Mouse (Mus musculus): Measurements from ENCODE around the gene Rras. TPM values are rescaled to one million over a fixed set of nuclear protein-coding genes. Genes with fewer than 3 reads are reported as not detected.
A peak's percentile ranks its signal among the peaks of the same experiment; 100 is the strongest.

The Rras gene
- polyA plus RNA-seq, 1 experiment from 2014 or later = 23.3 TPM

- no peak for ATAC-seq (ENCODE audit: insufficient number of reproducible peaks, insufficient read depth, low FRiP score, low TSS enrichment, low read depth)
- peaks cover 15% of the 10 kb centered on the region for H3K4me1 ChIP-seq
These were observed 39.2 kb downstream of the Rras start for GRCm38 (mm10) chr7:45056972-45057348.

GRCm38 (mm10) chr7:45058607-45059571 lies 41.1 kb downstream of the Rras start:
- Histone ChIP-seq H3K9me3 (no peaks in the 10 kb centered on the region), H3K4me1 (peaks cover 21% of the 10 kb centered on the region), H3K27ac (no peak overlapping the region), H3K27me3 (no peaks in the 10 kb centered on the region), H3K9ac (peak overlapping the region; percentile 32; the same call in 1 of the 2 replicates), H3K36me3 (no peaks in the 10 kb centered on the region), H3K4me2 (no peak overlapping the region), H3K4me3 (no peak overlapping the region)
- no peak for ATAC-seq (ENCODE audit: insufficient number of reproducible peaks, insufficient read depth, low FRiP score, low TSS enrichment, low read depth)
- WGBS = 73% methylated on average over 10 of the region's 10 CpGs

More at GRCm38 (mm10) chr7:45056972-45057348, 39.2 kb downstream of the Rras start:
- Histone ChIP-seq H3K27me3 (no peaks in the 10 kb centered on the region), H3K9ac (no peak overlapping the region), H3K4me2 (no peak overlapping the region), H3K36me3 (no peaks in the 10 kb centered on the region), H3K9me3 (no peaks in the 10 kb centered on the region), H3K27ac (no peak overlapping the region), H3K4me3 (no peak overlapping the region)

- H3K36me3 ChIP-seq = no peaks in the 10 kb centered on the region
- 93% methylated on average over 6 of the region's 6 CpGs for WGBS
- peaks cover 16% of the 10 kb centered on the region for H3K4me1 ChIP-seq
- peak overlapping the region; percentile 53; the same call in 1 of the 2 replicates for H3K4me3 ChIP-seq
- H3K9me3 ChIP-seq = no peaks in the 10 kb centered on the region
- no peak for ATAC-seq (ENCODE audit: insufficient number of reproducible peaks, insufficient read depth, low FRiP score, low TSS enrichment, low read depth)
- peak overlapping the region; percentile 78; the same call in 1 of the 2 replicates for H3K9ac ChIP-seq
- no peak overlapping the region for H3K27ac ChIP-seq
- peak overlapping the region; percentile 65; the same call in 1 of the 2 replicates for H3K4me2 ChIP-seq
- H3K27me3 ChIP-seq = no peaks in the 10 kb centered on the region
These were observed 42.9 kb downstream of the Rras start for GRCm38 (mm10) chr7:45060632-45061122.

- H3K27ac ChIP-seq = peak overlapping the region; percentile 86
- H3K4me2 ChIP-seq = peak overlapping the region; percentile 65
- H3K4me3 ChIP-seq = peak overlapping the region; percentile 53
- ATAC-seq (ENCODE audit: insufficient number of reproducible peaks, insufficient read depth, low FRiP score, low TSS enrichment, low read depth) = no peak
- peak overlapping the region; percentile 78 for H3K9ac ChIP-seq
- peaks cover 16% of the 10 kb centered on the region for H3K4me1 ChIP-seq
- H3K9me3 ChIP-seq = no peaks in the 10 kb centered on the region
- no peaks in the 10 kb centered on the region for H3K36me3 ChIP-seq
- H3K27me3 ChIP-seq = no peaks in the 10 kb centered on the region
- 13% methylated on average over 11 of the region's 11 CpGs for WGBS
These were observed 43.8 kb downstream of the Rras start for GRCm38 (mm10) chr7:45061532-45062075.

GRCm38 (mm10) chr7:45062239-45062835 lies 44.6 kb downstream of the Rras start, which contains the start of the genes Nosip and Prrg2:
TSS of gene Nosip (plus strand) at chr7:45062429.
TSS of gene Prrg2 (minus strand) at chr7:45062677.
- H3K27ac ChIP-seq = peak within 1 kb of the TSS; percentile 86
- peak within 1 kb of the TSS; percentile 53 for H3K4me3 ChIP-seq
- peak within 1 kb of the TSS; percentile 78 for H3K9ac ChIP-seq
- no peaks in the 10 kb centered on the region for H3K36me3 ChIP-seq
- no peaks in the 10 kb centered on the region for H3K27me3 ChIP-seq
- peaks cover 16% of the 10 kb centered on the region for H3K4me1 ChIP-seq
- WGBS = 1% methylated on average over 31 of the region's 31 CpGs
- no peaks in the 10 kb centered on the region for H3K9me3 ChIP-seq
- H3K4me2 ChIP-seq = peak within 1 kb of the TSS; percentile 65
- peak; percentile 83 for ATAC-seq (ENCODE audit: insufficient number of reproducible peaks, insufficient read depth, low FRiP score, low TSS enrichment, low read depth)

- Histone ChIP-seq H3K4me2 (no peak overlapping the region), H3K27me3 (no peaks in the 10 kb centered on the region), H3K9me3 (no peaks in the 10 kb centered on the region), H3K4me1 (peaks cover 7% of the 10 kb centered on the region), H3K27ac (no peak overlapping the region), H3K36me3 (0 out of 2 replicates have a peak, but pooled peaks cover 3% of the 10 kb centered on the region), H3K4me3 (no peak overlapping the region), H3K9ac (no peak overlapping the region)
- no peak for ATAC-seq (ENCODE audit: insufficient number of reproducible peaks, insufficient read depth, low FRiP score, low TSS enrichment, low read depth)
- WGBS = 69% methylated on average over 4 of the region's 4 CpGs
These were observed 49.6 kb downstream of the Rras start for GRCm38 (mm10) chr7:45067190-45067999.

GRCm38 (mm10) chr7:45068000-45068318 lies 50.2 kb downstream of the Rras start:
- Histone ChIP-seq H3K4me3 (no peak overlapping the region), H3K27ac (no peak overlapping the region), H3K9me3 (no peaks in the 10 kb centered on the region), H3K27me3 (no peaks in the 10 kb centered on the region), H3K9ac (no peak overlapping the region), H3K36me3 (0 out of 2 replicates have a peak, but pooled peaks cover 3% of the 10 kb centered on the region), H3K4me1 (peaks cover 6% of the 10 kb centered on the region), H3K4me2 (no peak overlapping the region)
- 21% methylated on average over 5 of the region's 5 CpGs for WGBS
- no peak for ATAC-seq (ENCODE audit: insufficient number of reproducible peaks, insufficient read depth, low FRiP score, low TSS enrichment, low read depth)

GRCm38 (mm10) chr7:45069671-45070070 lies 51.9 kb downstream of the Rras start:
- Histone ChIP-seq H3K9me3 (no peaks in the 10 kb centered on the region), H3K27me3 (no peaks in the 10 kb centered on the region), H3K4me2 (no peak overlapping the region), H3K4me3 (no peak overlapping the region), H3K4me1 (no peaks in the 10 kb centered on the region), H3K9ac (no peak overlapping the region), H3K36me3 (peaks cover 19% of the 10 kb centered on the region), H3K27ac (no peak overlapping the region)
- 95% methylated on average over 2 of the region's 2 CpGs for WGBS
- ATAC-seq (ENCODE audit: insufficient number of reproducible peaks, insufficient read depth, low FRiP score, low TSS enrichment, low read depth) = no peak

Small RNA genes within 50 kb of the gene (microRNA-seq; reads per million reads assigned to microRNA genes)
- gene Mir7054 = 0.74 reads per million

Other genes starting within 250 kb of the Rras start
- gene Nup62, start 201.9 kb upstream of the Rras start, polyA plus RNA-seq (2015; fragmentation: Nextera tagmentation; extraction: Ambion mirVana) = 93.5 and 100 TPM in 2 replicates
- 1.7 and 2.2 TPM in 2 replicates for gene Il4i1, start 201.6 kb upstream of the Rras start, polyA plus RNA-seq (2015; fragmentation: Nextera tagmentation; extraction: Ambion mirVana)
- 6.4 and 6.5 TPM in 2 replicates for gene Atf5, start 201.3 kb upstream of the Rras start, polyA plus RNA-seq (2015; fragmentation: Nextera tagmentation; extraction: Ambion mirVana)
- gene Akt1s1, start 169.0 kb upstream of the Rras start, polyA plus RNA-seq (2015; fragmentation: Nextera tagmentation; extraction: Ambion mirVana) = 104 and 110 TPM in 2 replicates
- gene Tbc1d17, start 168.9 kb upstream of the Rras start, polyA plus RNA-seq (2015; fragmentation: Nextera tagmentation; extraction: Ambion mirVana) = 83.1 and 91.0 TPM in 2 replicates
- 30.0 and 30.7 TPM in 2 replicates for gene Pnkp, start 160.8 kb upstream of the Rras start, polyA plus RNA-seq (2015; fragmentation: Nextera tagmentation; extraction: Ambion mirVana)
- gene Ptov1, start 148.2 kb upstream of the Rras start, polyA plus RNA-seq (2015; fragmentation: Nextera tagmentation; extraction: Ambion mirVana) = 469 and 526 TPM in 2 replicates
- gene Med25, start 125.2 kb upstream of the Rras start, polyA plus RNA-seq (2015; fragmentation: Nextera tagmentation; extraction: Ambion mirVana) = 107 and 111 TPM in 2 replicates
- 26.1 and 29.7 TPM in 2 replicates for gene Fuz, start 121.9 kb upstream of the Rras start, polyA plus RNA-seq (2015; fragmentation: Nextera tagmentation; extraction: Ambion mirVana)
- gene Ap2a1, start 88.5 kb upstream of the Rras start, polyA plus RNA-seq (2015; fragmentation: Nextera tagmentation; extraction: Ambion mirVana) = 72.3 and 77.5 TPM in 2 replicates
- gene Tsks, start 74.8 kb upstream of the Rras start, polyA plus RNA-seq (2015; fragmentation: Nextera tagmentation; extraction: Ambion mirVana) = 0.25 and 0.26 TPM in 2 replicates
- gene Cpt1c, start 43.1 kb upstream of the Rras start, polyA plus RNA-seq (2015; fragmentation: Nextera tagmentation; extraction: Ambion mirVana) = 32.0 and 39.1 TPM in 2 replicates
- 534 and 684 TPM in 2 replicates for gene Prmt1, start 31.4 kb upstream of the Rras start, polyA plus RNA-seq (2015; fragmentation: Nextera tagmentation; extraction: Ambion mirVana)
- gene Irf3, start 20.3 kb upstream of the Rras start, polyA plus RNA-seq (2015; fragmentation: Nextera tagmentation; extraction: Ambion mirVana) = 92.0 and 99.7 TPM in 2 replicates
- gene Bcl2l12, start 19.2 kb upstream of the Rras start, polyA plus RNA-seq (2015; fragmentation: Nextera tagmentation; extraction: Ambion mirVana) = 73.6 and 83.2 TPM in 2 replicates
- gene Scaf1, start 1.6 kb upstream of the Rras start, polyA plus RNA-seq (2015; fragmentation: Nextera tagmentation; extraction: Ambion mirVana) = 38.6 and 40.2 TPM in 2 replicates
- 15.2 and 15.7 TPM in 2 replicates for gene Prr12, start 34.9 kb downstream of the Rras start, polyA plus RNA-seq (2015; fragmentation: Nextera tagmentation; extraction: Ambion mirVana)
- gene Nosip, start 44.5 kb downstream of the Rras start, polyA plus RNA-seq (2015; fragmentation: Nextera tagmentation; extraction: Ambion mirVana) = 64.7 and 66.6 TPM in 2 replicates
- 23.0 and 26.0 TPM in 2 replicates for gene Prrg2, start 44.7 kb downstream of the Rras start, polyA plus RNA-seq (2015; fragmentation: Nextera tagmentation; extraction: Ambion mirVana)
- 375 and 376 TPM in 2 replicates for gene Rcn3, start 74.3 kb downstream of the Rras start, polyA plus RNA-seq (2015; fragmentation: Nextera tagmentation; extraction: Ambion mirVana)
- gene Fcgrt, start 85.9 kb downstream of the Rras start, polyA plus RNA-seq (2015; fragmentation: Nextera tagmentation; extraction: Ambion mirVana) = 61.6 and 65.1 TPM in 2 replicates
- gene Rps11, start 106.5 kb downstream of the Rras start, polyA plus RNA-seq (2015; fragmentation: Nextera tagmentation; extraction: Ambion mirVana) = 1,651 and 1,760 TPM in 2 replicates
- 1,453 and 1,588 TPM in 2 replicates for gene Rpl13a, start 110.8 kb downstream of the Rras start, polyA plus RNA-seq (2015; fragmentation: Nextera tagmentation; extraction: Ambion mirVana)
- 0.20 TPM in 1 of 2 replicates, not detected in the other for gene Gm45713, start 118.3 kb downstream of the Rras start, polyA plus RNA-seq (2015; fragmentation: Nextera tagmentation; extraction: Ambion mirVana)
- gene Flt3l, start 118.5 kb downstream of the Rras start, polyA plus RNA-seq (2015; fragmentation: Nextera tagmentation; extraction: Ambion mirVana) = 1.3 and 1.7 TPM in 2 replicates
- 78.5 and 97.7 TPM in 2 replicates for gene Pih1d1, start 136.3 kb downstream of the Rras start, polyA plus RNA-seq (2015; fragmentation: Nextera tagmentation; extraction: Ambion mirVana)
- gene Aldh16a1, start 136.6 kb downstream of the Rras start, polyA plus RNA-seq (2015; fragmentation: Nextera tagmentation; extraction: Ambion mirVana) = 43.6 and 52.0 TPM in 2 replicates
- 0.18 and 0.22 TPM in 2 replicates for gene Slc17a7, start 146.0 kb downstream of the Rras start, polyA plus RNA-seq (2015; fragmentation: Nextera tagmentation; extraction: Ambion mirVana)
- gene Gfy, start 161.6 kb downstream of the Rras start, polyA plus RNA-seq (2015; fragmentation: Nextera tagmentation; extraction: Ambion mirVana) = 1.8 and 2.6 TPM in 2 replicates
- gene Pth2, start 163.0 kb downstream of the Rras start, polyA plus RNA-seq (2015; fragmentation: Nextera tagmentation; extraction: Ambion mirVana) = not detected in 2 replicates
- gene Ccdc155, start 186.9 kb downstream of the Rras start, polyA plus RNA-seq (2015; fragmentation: Nextera tagmentation; extraction: Ambion mirVana) = 0.53 and 1.2 TPM in 2 replicates
- 2.3 and 3.0 TPM in 2 replicates for gene Dkkl1, start 194.2 kb downstream of the Rras start, polyA plus RNA-seq (2015; fragmentation: Nextera tagmentation; extraction: Ambion mirVana)
- 221 and 233 TPM in 2 replicates for gene Tead2, start 197.8 kb downstream of the Rras start, polyA plus RNA-seq (2015; fragmentation: Nextera tagmentation; extraction: Ambion mirVana)
- 1.6 and 2.8 TPM in 2 replicates for gene Cd37, start 221.2 kb downstream of the Rras start, polyA plus RNA-seq (2015; fragmentation: Nextera tagmentation; extraction: Ambion mirVana)
- 0.17 and 0.29 TPM in 2 replicates for gene Slc6a16, start 223.1 kb downstream of the Rras start, polyA plus RNA-seq (2015; fragmentation: Nextera tagmentation; extraction: Ambion mirVana)